Mouse (Mus musculus): ENCODE results near the gene Ubald2.
"Not testable (repeated sequence)": the region's sequence is repeated elsewhere in the genome, so short reads cannot be mapped to it uniquely, and the experiment has no call there.

The Ubald2 gene

DNA sequence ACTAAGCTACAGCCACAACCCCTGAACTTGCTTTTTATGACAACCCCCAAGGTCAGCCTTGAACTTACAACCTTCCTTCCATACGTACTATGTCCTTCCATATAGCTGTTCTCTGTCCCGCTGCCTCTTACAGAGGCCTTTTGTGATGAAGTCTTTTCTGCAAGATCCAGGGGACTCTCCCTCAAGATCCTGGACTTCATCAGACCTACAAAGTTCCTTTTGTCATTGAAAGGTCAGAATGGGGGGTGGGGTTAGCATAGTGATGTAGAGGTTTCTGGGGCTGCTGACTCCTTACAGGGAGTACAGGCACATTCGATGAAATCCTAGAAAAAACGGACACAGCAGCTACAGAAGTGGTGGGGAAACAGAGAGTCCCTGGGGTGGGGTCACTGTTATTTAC is 25.9 kb downstream of the Ubald2 start:
- no peak for DNase-seq (ENCODE audit: low spot score in 2 of 2)

DNA sequence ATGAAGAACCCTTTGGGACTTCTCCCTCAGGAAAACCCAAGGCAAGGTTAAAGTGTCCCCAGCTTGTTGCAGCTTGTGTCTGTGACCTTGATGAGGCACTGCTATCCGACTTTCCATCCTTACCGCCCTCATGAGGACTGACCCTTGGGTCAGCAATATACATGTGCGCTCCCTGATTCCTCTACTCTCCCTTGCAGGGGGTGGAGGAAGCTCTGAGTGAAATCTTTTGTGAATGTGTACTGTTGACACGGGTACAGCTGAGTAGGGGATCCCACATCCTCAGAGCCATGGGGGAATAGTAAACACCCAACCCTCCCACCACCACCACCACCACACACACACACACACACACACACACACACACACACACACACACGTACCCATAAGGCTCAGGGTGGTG is 29.4 kb downstream of the Ubald2 start:
- DNase-seq (ENCODE audit: low spot score in 2 of 2) = no peak

DNA sequence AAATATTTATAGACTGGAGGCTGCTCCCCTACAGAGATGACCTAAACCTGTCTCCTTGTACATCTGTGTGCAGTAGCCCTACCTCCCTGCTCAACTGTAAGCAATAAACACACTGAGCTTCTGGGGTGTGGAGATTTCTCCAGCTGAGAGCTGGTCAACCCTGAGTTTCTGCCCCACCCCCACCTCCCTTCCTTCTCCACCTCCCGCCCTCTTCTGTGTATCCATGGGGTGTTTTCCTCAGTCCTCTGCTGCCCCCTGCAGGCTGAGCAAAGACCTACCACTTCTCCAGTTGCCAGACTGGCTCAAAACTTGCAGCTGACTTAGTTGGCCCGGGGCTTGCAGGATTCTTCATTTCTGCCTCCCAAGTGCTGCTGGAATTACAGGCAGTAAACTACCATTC is 29.9 kb downstream of the Ubald2 start:
- DNase-seq (ENCODE audit: low spot score in 2 of 2) = peak; percentile 47 to 76

DNA sequence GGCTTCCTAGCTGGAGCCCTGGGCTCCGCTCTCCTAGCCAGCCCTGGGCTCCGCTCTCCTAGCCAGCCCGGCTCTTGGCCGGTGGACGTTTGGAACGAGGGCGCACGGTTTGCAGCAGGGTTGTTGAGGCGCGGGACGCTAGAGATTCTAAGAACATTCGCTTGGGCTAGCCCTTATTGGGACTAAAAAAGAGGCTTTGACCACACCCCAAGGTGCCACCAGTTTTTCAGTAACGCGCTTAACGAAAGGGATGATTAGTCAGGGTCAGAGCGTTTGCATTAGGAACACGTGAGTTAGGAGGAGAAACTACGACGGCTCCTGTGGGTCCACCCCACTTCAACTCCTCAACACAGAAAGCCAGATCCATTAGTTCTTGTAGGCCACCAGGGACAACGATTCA is 32.2 kb downstream of the Ubald2 start, which contains the start of gene Qrich2:
Qrich2 (minus strand) TSS at position 101 of the 400 bp plus-strand sequence.
- DNase-seq (ENCODE audit: low spot score in 2 of 2) = no peak

DNA sequence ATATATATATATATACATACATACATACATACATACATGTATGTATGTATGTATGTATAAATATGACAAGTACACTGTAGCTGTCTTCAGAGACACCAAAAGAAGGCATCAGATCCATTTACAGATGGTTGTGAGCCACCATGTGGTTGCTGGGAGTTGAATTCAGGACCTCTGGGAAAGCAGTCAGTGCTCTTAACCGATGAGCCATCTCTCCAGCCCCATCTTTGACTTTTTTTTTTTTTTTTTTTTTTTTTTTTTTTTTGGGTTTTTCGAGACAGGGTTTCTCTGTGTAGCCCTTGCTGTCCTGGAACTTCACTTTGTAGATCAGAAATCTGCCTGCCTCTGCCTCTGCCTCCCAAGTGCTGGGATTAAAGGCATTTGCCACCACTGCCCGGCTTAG is 34.4 kb downstream of the Ubald2 start:
- DNase-seq (ENCODE audit: low spot score in 2 of 2) = not testable (repeated sequence)

DNA sequence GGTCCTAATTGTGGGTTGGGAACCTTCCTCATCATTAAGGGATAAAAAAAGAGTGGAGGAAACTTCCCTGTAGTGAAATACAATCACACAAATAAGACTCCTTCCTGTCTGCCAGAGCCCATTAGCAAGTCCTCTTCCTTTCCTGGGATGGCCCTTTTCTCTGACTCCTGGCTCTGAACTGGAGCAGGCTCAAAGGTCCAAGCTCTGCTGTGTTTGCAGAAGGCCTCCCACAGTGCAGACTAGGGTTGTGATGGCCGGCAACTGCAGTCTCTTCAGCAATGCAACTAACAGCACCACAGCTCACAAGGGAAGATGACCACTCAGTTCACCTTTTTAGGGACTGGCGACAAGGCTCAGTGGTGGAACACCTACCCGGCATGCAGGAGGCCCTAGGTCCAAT is 36.4 kb downstream of the Ubald2 start:
- DNase-seq (ENCODE audit: low spot score in 2 of 2) = no peak

DNA sequence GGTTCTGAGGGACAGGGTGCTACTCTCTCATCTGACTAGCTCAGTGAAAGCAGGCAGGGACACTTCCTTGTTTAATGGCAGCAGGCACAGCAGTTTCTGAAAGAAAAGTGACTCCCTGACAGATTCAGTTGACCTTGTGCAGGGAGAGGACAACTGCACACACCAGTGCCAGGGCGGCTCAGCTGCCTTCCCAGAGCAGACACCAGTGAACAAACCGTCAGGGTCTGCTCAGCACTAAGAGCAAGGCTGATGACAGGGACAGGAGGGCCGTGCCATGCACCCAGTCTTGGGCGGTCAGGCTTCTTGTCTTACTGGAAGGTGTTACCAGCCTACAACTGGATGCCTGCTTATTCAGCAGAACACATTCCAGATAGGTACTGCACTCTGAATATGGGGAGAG is 37.0 kb downstream of the Ubald2 start:
- DNase-seq (ENCODE audit: low spot score in 2 of 2) = no peak

DNA sequence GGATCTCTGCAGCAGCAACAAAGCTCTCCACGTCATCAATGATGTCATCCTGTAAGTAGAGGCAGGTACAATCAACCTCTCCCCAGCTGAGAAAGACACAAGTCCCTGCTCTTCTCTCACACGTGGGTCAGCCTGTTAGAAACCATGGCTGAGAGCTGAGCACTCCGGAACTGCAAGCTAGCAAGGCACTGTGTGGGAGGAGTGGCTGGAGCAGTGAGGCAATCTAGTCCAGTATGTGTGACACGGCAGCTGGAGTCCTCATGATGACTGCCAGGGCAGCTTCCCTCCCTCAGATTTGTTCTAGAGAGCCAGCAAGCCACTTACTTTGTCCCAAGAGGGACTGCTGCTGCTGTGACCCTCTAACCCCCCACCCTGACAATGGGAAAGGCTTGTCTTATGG is 38.4 kb downstream of the Ubald2 start:
- DNase-seq (ENCODE audit: low spot score in 2 of 2) = no peak

DNA sequence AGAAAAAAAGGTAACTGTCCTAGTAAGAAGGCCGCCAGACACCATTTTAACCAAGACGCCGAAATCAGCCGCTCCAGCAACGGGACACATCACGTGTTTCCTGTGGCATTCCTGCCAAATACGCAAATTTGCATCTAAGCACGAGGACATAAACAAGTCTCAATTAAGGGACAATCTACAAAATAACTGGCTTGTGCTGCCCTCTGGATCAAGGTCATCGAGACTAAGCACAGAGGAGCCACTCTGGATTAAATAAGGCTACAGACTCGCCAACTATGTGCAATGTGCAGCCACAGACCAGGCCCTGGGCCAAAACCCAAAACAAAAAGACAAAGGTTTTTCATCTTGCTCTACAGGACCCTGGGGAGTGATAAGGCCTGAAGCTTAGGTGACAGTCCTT is 42.1 kb downstream of the Ubald2 start:
- DNase-seq (ENCODE audit: low spot score in 2 of 2) = no peak

DNA sequence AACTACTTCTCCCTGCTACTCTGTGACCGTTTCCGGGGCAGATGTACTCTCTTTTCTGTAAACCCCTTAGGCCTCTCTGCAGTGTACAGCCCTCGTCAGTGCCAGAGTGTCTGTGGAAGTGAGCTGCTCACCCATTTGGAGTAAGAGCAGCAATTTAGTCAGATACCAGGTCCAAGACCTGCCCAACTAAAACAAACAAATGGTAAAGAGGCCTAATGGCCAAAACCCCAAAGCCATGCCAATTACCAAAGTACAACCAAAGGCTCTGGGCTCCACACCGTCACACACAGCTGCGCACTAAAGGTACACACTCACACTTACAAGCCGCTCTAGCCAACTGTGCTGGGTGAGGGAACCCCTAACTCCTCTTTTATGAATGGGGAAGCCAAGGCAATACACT is 42.8 kb downstream of the Ubald2 start:
- no peak for DNase-seq (ENCODE audit: low spot score in 2 of 2)

DNA sequence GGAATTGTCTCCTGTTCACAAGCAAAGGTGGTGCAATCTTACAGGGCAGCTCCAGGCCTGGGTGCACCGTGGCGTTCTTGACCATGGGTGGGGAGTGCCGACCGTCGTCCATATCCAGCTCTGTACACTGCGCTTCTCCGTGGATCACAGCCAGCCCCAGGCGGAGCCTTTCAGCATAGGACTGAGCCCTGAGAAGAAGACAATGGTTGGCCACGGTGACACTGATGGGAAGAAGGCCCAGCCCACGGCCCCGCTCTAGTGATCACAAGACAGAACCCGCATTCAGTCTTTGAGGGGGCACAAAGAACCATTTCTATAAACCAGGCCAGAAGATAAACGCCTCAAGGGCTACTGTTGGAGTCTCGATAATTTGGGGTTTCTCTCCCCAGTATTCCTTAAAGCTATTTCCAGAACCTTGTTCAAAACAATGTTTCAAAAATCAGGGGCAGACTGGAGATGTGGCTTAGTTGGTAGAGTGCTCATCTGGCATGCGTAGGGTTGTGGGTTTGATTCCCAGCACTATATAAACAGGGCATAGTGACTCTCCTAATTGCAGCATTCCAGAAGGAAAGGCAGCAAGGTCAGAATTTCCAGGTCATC is 43.4 kb downstream of the Ubald2 start:
- no peak for DNase-seq (ENCODE audit: low spot score in 2 of 2)

DNA sequence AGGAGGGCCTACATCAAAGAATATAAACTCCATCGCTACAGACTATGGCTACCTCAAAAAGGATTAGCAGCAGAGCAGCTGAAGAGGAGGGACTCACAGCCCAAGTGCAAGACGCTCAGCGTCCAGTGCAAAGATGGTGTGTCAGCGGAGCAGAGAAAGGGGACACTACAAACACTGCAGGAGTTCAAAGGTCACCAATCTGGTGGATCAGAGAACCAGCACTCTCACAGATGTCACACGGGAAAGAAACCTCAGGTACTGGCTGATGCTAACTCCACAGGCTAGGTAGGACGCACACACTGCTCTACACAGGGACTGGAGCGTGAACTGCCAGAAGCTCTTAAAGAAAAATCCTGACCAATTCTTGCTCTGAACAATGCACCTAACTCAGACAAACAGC is 45.1 kb downstream of the Ubald2 start:
- no peak for DNase-seq (ENCODE audit: low spot score in 2 of 2)

DNA sequence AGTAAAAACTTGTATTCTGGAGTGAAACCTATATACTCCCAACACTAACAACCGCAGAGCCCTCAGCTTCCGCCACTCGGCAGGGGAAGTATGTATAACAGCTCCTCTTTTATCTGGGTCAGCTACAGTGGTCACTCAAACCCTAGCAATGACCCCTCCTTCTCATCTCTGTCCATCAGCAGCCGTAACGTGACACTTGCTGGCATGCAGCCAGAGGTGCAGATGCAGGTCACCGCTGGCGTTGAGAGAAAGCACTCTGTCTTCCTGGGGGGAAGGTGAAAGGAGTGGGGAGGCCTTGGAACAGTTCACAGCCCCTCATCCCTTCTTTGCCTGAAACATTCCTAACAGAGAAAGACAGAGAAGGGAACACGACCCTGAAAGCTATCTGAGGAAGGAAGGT is 45.9 kb downstream of the Ubald2 start:
- no peak for DNase-seq (ENCODE audit: low spot score in 2 of 2)

DNA sequence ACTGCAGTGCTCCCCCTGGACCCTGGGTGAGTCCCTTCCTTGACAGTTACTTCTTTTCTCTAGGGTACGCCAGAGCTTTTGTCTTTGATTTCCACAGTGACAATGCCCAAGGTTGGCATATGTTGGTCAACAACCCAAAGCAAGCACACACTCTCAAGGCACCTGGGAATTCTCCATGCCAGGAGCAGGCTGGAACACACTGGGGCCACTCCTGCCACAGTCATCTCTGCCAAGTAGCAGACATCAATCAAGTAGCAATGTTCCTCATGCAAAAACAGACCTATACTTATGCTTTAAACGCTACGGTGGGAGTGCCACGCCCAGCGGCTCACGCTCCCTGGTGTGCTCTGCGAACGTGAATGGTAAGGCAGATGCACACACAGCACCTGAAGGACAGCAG is 47.1 kb downstream of the Ubald2 start:
- no peak for DNase-seq (ENCODE audit: low spot score in 2 of 2)

DNA sequence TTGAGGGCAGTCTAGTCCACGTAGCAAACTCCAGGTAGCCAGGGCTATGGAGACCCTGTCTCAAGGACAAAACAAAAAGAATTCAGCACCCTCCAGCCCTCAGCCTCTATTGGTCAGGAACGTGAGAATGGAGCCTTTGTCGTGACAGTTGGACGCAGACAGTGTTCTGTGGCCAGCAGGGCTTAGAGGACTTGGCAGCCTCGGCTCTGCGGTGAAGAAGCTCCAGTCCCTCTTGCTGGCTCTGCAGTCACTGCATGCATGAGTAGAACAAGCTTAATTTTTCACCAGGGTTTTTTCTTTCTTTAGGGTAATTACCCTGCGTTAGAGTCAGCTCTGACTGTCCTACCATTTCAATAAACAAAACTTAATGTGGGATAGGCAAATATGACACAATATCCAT is 47.9 kb downstream of the Ubald2 start:
- no peak for DNase-seq (ENCODE audit: low spot score in 2 of 2)

DNA sequence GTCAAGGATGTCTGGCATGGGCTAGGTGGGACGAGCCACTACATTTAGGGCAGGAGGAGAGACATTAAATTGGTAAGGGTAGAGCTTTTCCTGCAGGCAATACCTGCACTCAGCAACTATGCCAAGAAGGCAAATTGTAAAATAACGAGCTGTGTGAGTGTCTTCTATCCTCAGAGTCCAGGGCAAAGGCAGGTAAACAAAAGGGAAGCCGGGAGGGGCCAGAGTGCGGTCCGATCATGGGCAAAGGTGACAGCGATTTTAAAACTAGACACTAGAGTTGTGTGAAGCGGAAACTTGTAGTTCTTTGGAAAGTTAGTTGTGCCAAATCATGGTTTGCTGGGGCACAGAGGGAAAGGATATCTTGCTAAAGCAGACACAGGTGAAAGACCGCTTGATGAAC is 50.4 kb downstream of the Ubald2 start:
- no peak for DNase-seq (ENCODE audit: low spot score in 2 of 2)

DNA sequence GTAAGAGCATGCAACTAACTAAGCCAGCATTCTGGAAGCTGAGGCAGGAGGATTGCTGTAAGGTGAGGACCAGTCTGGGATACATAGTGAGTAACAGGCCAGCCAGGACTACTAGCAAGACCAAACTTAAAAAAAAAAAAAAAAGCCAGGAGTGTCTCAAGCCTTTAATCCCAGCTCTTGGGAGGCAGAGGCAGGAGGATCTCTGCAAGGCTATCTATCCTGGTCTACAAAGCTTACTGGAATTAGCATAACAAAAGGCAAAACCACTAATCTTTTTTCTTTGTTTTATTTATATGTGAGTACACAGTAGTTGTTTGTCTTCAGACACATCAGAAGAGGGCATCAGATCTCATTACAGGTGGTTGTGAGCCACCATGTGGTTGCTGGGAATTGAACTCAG is 54.3 kb downstream of the Ubald2 start:
- DNase-seq (ENCODE audit: low spot score in 2 of 2) = no peak

Data from frontal cortex, postnatal 10 days (tissue).